Mouse (Mus musculus): ENCODE results near the gene Lztfl1.
A peak's percentile ranks its signal among the peaks of the same experiment; 100 is the strongest.
"Not testable (repeated sequence)": the region's sequence is repeated elsewhere in the genome, so short reads cannot be mapped to it uniquely, and the experiment has no call there.

Gene Lztfl1

DNA sequence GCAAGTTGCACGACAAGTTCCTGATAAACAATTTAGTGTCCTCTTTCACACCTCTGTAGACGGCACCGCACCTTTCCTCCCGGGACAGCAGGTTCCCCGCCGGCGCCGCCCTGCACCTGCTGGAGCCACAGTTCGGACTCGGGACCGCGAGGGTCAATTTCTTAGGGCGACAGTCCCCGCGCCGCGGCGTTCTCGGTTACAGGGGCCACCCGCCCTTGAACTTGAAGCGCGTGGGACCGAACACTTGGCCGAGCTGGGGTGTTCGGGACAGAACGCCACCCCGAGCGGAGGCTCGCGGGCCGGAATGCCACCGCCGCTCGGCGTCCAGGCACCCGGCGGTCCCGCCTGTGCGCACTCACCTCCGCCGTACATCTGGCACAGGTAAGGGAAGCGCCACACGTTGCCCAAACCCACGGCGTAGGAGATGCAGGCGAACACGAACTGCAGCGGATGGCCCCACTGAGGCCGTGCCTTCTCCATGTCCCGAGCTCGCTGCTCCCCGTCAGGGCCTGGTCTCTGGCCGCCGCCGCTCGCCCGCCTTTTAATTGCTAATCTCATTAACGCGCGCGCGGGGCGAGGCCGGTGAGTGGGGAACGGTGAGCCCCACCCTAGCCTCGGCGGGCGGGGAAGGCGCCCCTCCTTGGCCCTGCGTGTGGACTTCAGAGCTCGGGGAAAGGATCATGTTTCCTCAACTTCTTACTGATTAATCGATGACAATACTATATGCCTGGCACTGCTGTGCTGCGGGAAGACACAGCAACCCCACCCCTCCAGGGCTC lies 39.0 kb downstream of the Lztfl1 start, which contains the start of the genes Ccr9 and Slc6a20a:
TSS of gene Ccr9 (plus strand) at position 113 of the 779 bp plus-strand sequence.
TSS of gene Slc6a20a (minus strand) at position 559 of the 779 bp plus-strand sequence.
- no peak for DNase-seq

DNA sequence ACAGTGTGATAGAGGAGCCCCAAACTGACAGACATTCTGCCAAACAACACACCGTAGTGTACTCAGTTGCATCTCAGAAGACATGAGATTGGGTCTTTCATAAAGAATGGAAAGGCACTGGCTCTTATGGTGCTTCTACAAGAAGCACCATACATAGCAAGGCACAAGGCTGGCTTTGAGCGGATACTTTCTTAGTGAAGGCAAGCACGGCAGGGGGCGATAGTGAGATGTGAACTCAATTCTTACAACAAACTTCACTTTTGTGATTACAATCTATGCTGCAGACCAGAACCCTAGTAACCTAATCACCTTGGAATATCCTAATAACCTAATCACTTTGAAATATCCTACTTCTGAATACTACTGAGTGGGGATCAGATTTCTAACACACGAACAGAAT lies 51.9 kb downstream of the Lztfl1 start:
- DNase-seq, result peak; percentile 34 to 35

DNA sequence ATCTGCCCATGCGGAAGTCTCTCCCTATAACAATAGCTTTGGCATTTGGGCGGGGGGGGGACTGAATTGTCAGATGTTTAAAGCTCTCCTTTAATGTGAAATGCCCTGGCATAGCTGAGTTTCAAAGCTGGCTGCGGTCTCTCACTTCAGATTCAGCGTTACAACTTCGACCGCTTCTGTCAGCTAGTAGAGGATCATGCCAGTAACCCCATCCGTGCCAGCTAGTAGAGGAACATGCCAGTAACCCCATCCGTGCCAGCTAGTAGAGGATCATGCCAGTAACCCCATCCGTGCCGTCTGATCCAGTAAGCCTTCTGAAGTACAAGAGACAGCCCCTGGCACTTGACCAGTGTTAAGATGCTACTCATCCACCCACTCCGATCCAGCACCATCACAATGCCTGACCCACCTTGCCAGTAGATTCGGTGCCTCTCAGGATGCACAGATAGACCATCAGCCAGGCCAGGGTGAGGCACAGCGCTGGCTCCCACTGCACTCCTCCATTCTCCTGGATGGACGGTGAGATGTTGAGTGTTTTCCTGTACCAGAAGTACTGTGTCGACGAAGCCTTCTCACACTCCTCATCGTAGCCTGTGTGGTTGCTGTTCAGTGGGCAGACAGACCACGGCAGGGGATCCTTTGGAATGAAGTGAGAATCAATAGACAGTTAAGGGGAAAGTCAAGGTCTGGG lies 57.4 kb downstream of the Lztfl1 start:
- DNase-seq, result not testable (repeated sequence)

DNA sequence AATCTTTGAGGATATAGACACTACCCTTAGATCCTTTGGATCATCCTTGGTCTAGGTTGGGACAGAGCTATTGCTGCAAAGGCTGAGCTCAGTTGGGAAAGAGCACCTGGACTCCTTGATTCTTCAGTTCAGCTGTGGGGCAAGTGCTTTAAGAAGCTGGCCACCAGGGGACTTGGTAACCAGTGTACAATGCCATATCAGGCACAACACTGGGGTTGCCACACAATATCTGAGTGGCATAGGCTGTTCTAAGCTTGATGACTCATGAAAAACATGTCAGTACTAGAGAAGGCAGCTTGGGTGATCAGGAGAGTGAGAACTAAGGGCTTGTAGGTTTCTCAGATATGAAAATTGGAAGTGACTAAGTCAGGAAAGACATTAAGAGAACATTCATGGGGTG lies 58.5 kb downstream of the Lztfl1 start:
- DNase-seq, result no peak

DNA sequence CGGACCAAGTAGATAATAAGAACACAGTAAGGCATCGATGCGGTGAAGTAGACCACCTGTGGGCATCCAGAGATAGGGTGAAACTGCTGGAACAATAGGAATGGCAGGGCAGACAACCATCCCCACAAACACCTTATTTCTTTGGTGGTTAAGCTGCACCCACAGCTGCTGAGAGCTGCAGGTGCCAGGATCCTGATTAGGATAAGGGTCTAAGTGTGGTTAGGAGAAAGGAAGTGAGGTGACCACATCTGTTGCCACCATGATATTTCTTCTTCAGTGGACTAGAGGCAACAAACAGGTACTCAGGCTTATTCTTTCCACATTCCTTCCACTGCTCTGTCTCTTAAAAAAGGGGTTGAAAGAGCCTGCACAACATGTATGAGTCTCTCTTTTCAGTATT lies 60.0 kb downstream of the Lztfl1 start:
- DNase-seq, result no peak

DNA sequence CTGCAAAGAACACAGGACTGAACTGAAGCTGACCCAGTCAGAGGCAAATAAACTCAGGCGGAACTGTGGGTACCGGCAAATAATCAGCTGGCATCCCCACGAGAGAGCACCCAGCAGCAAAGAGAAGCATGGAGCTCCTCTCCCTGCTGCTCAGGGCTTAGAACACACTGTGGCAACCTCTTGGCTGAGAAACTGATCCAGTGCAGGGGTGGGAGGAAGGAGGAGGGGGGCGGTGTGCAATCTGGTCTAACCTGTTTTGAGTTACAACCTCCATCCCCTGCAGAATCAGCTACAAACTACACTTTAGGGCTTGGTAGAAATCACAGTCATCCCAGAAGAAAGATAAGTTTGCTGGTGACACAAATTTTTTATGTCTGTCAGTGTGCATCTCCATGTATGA lies 66.1 kb downstream of the Lztfl1 start:
- DNase-seq, result no peak

DNA sequence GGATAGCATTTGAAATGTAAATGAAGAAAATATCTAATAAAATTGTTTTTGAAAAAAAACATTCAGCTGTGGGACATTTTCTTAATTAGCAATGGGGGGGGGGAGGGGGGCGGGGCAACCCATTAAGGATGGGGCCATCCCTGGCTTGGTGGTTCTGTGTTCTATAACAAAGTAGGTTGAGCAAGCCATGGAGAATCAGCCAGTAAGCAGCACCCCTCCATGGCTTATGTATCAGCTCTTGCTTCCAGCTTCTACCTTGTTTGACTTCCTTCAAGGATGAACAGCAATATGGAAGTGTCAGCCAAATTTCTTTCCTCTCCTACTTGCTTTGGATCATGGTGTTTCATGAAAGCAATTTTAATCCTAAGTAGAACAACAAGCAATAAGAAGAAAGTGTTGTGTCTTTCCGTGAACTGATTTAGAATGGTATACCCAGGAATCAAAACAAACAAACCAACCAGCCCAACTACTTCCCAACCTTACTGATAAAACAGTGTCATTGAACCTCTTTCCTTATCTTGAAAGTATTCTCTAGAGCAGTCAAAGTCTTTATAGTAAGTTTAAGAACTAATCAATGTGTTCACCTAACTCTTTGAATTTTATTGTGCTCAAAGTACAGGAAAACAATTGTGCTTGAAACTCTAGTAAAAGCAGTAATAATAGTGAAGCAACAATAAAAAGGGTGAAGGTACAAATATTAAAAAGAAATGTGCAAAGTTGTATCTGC lies 67.5 kb downstream of the Lztfl1 start:
- no peak for DNase-seq

Measured in thymus, adult 18-20 months (tissue).